Mouse (Mus musculus): Measurements from ENCODE around the gene Zfp213. TPM values are rescaled to one million over a fixed set of nuclear protein-coding genes. Genes with fewer than 3 reads are reported as not detected.
A peak's percentile ranks its signal among the peaks of the same experiment; 100 is the strongest.

Zfp213 gene
- 15.1 and 17.2 TPM in 2 replicates for polyA plus RNA-seq (2015; fragmentation: Nextera tagmentation; extraction: Ambion mirVana)

DNA sequence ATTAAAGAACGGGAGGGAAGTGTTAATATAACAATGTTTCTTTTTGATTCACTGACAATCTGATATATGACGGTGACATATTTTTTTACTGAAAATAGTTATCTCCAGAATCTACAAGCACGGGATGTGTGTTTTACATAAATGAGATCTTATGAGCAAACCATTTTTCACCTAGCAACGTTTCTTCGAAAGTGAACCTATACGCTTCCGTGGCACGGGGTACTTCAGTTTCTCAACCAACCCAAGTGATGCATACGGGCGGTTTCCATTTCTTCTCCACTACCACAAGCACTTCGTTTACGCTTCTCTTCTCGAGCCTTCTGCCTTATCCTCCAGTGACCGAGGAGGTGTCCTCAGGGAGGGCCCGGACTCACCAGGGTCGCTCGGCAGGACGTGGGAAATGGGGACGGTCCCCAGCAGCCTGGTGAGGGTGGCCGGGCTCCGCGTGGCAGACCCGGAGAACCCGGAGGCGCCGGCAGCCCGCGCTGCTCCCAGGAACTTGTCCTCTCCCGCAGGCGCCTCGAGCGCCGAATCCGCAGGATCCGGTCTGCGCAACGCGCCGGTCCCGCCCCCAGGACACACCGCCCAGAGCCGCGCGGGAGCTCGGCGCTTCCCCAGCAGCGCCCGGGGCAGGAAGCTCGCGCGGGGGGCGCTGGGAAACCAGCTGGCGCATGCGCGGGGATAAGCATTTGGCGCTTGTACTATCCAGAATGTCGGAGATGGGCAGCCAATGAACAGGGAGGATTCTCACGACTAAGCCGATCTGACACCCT lies at the start of gene Zfp213:
TSS of gene Zfp213 (minus strand) at position 644 of the 773 bp plus-strand sequence.
- 1% methylated on average over 59 of the region's 59 CpGs for WGBS
- no peaks in the 10 kb centered on the region for H3K27me3 ChIP-seq (ENCODE audit: control insufficient read depth, insufficient read depth, low read length)
- no peaks in the 10 kb centered on the region for H3K9me3 ChIP-seq (replicated peaks; ENCODE audit: control insufficient read depth, low read length)
- H3K27ac ChIP-seq (ENCODE audit: low read length) = peak within 1 kb of the TSS; percentile 99
- 0 out of 2 replicates have a peak, but pooled peaks cover 4% of the 10 kb centered on the region for H3K36me3 ChIP-seq (ENCODE audit: control insufficient read depth, insufficient read depth, low read length)
- H3K4me1 ChIP-seq (ENCODE audit: control insufficient read depth, insufficient read depth, low read length) = peaks cover 11% of the 10 kb centered on the region
- peak within 1 kb of the TSS; percentile 80 for H3K4me2 ChIP-seq (ENCODE audit: low read depth, low read length)
- ATAC-seq (ENCODE audit: insufficient read depth, low FRiP score) = peak; percentile 98
- H3K9ac ChIP-seq (ENCODE audit: low read length) = peak within 1 kb of the TSS; percentile 99
- peak within 1 kb of the TSS; percentile 95 for H3K4me3 ChIP-seq (replicated peaks; ENCODE audit: low read length)

- Histone ChIP-seq H3K27ac (ENCODE audit: low read length) (no peak overlapping the region), H3K9me3 (replicated peaks; ENCODE audit: control insufficient read depth, low read length) (no peaks in the 10 kb centered on the region), H3K9ac (ENCODE audit: low read length) (no peak overlapping the region), H3K27me3 (ENCODE audit: control insufficient read depth, insufficient read depth, low read length) (no peaks in the 10 kb centered on the region), H3K4me1 (ENCODE audit: control insufficient read depth, insufficient read depth, low read length) (no peaks in the 10 kb centered on the region), H3K4me2 (ENCODE audit: low read depth, low read length) (no peak overlapping the region), H3K36me3 (ENCODE audit: control insufficient read depth, insufficient read depth, low read length) (no peaks in the 10 kb centered on the region), H3K4me3 (replicated peaks; ENCODE audit: low read length) (no peak overlapping the region)
- peak; percentile 74; the same call in 1 of the 2 replicates for ATAC-seq (ENCODE audit: insufficient read depth, low FRiP score)
- 76% methylated on average over 28 of the region's 28 CpGs for WGBS
Observed at GRCm38 (mm10) chr17:23610361-23610800, 46.3 kb upstream of the Zfp213 start.

DNA sequence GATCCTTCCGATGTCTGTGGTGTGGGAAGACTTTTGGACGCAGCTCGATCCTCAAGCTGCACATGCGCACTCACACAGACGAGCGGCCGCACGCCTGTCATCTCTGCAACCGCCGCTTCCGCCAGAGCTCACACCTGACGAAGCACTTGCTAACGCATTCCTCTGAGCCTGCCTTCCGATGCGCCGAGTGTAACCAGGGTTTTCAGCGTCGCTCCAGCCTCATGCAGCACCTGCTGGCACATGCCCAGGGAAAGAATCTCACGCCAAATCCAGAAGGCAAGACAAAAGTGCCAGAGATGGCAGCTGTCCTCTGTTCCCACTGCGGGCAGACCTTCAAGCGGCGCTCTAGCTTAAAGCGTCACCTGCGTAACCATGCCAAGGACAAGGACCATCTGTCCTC lies 45.6 kb upstream of the Zfp213 start:
- H3K27me3 ChIP-seq (ENCODE audit: control insufficient read depth, insufficient read depth, low read length) = no peaks in the 10 kb centered on the region
- no peak for ATAC-seq (ENCODE audit: insufficient read depth, low FRiP score)
- H3K9ac ChIP-seq (ENCODE audit: low read length) = no peak overlapping the region
- H3K4me1 ChIP-seq (ENCODE audit: control insufficient read depth, insufficient read depth, low read length) = no peaks in the 10 kb centered on the region
- H3K36me3 ChIP-seq (ENCODE audit: control insufficient read depth, insufficient read depth, low read length) = no peaks in the 10 kb centered on the region
- H3K9me3 ChIP-seq (replicated peaks; ENCODE audit: control insufficient read depth, low read length) = no peaks in the 10 kb centered on the region
- WGBS = 92% methylated on average over 24 of the region's 24 CpGs
- no peak overlapping the region for H3K4me2 ChIP-seq (ENCODE audit: low read depth, low read length)
- no peak overlapping the region for H3K27ac ChIP-seq (ENCODE audit: low read length)
- no peak overlapping the region for H3K4me3 ChIP-seq (replicated peaks; ENCODE audit: low read length)

- WGBS = 83% methylated on average over 8 of the region's 8 CpGs
- no peak overlapping the region for H3K27ac ChIP-seq (ENCODE audit: low read length)
- no peaks in the 10 kb centered on the region for H3K27me3 ChIP-seq (ENCODE audit: control insufficient read depth, insufficient read depth, low read length)
- no peak overlapping the region for H3K4me2 ChIP-seq (ENCODE audit: low read depth, low read length)
- no peak overlapping the region for H3K9ac ChIP-seq (ENCODE audit: low read length)
- ATAC-seq (ENCODE audit: insufficient read depth, low FRiP score) = no peak
- H3K4me1 ChIP-seq (ENCODE audit: control insufficient read depth, insufficient read depth, low read length) = no peaks in the 10 kb centered on the region
- no peaks in the 10 kb centered on the region for H3K36me3 ChIP-seq (ENCODE audit: control insufficient read depth, insufficient read depth, low read length)
- no peak overlapping the region for H3K4me3 ChIP-seq (replicated peaks; ENCODE audit: low read length)
- no peaks in the 10 kb centered on the region for H3K9me3 ChIP-seq (replicated peaks; ENCODE audit: control insufficient read depth, low read length)
Observed at GRCm38 (mm10) chr17:23605220-23605619, 41.2 kb upstream of the Zfp213 start.

DNA sequence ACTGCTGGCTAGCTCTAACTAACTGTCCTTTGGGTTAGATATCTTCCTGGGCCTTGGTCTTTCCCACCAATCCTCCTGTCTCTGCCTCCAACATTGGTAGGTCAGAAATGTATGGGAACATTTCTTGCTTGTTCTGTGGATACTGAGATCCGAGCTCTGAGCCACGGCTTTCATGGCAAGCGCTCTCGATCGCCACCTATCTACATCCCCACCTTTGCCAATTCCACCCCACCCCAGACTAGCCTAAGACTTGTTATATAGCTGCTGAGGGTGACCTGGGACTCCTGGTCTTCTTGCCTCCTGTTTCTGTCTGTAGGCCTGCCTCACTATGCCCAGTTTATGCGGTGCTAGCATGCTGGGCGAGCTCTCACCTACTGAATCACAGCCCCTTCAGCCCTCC lies 40.4 kb upstream of the Zfp213 start:
- WGBS = 75% methylated on average over 7 of the region's 7 CpGs
- no peak overlapping the region for H3K4me3 ChIP-seq (replicated peaks; ENCODE audit: low read length)
- ATAC-seq (ENCODE audit: insufficient read depth, low FRiP score) = no peak

DNA sequence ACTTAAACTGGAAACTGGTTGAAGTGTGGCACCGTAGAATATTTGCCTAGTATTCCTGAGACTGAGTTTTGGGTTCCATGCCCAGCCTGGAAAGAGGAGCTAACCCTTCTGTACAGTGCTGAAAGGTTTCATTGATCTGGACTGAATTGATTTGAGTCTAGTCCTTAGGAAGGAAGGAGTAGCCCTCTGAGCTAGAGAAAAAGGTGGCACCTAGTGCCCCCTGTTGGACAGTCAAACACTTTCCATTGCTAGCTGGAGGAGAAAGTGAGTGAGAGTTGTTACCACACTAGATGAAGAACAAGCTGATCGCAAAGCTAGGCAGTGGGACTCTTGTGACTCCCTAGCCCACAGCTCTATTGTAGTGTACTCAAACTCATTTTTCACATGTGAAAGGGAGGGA lies 39.5 kb upstream of the Zfp213 start:
- no peak overlapping the region for H3K27ac ChIP-seq (ENCODE audit: low read length)
- peaks cover 8% of the 10 kb centered on the region; the same call in 1 of the 2 replicates for H3K4me1 ChIP-seq (ENCODE audit: control insufficient read depth, insufficient read depth, low read length)
- no peaks in the 10 kb centered on the region for H3K27me3 ChIP-seq (ENCODE audit: control insufficient read depth, insufficient read depth, low read length)
- H3K4me2 ChIP-seq (ENCODE audit: low read depth, low read length) = no peak overlapping the region
- no peaks in the 10 kb centered on the region for H3K36me3 ChIP-seq (ENCODE audit: control insufficient read depth, insufficient read depth, low read length)
- 65% methylated on average over 2 of the region's 2 CpGs for WGBS
- no peak for ATAC-seq (ENCODE audit: insufficient read depth, low FRiP score)
- H3K4me3 ChIP-seq (replicated peaks; ENCODE audit: low read length) = no peak overlapping the region
- H3K9me3 ChIP-seq (replicated peaks; ENCODE audit: control insufficient read depth, low read length) = no peaks in the 10 kb centered on the region
- H3K9ac ChIP-seq (ENCODE audit: low read length) = no peak overlapping the region

More for the DNA sequence above, 40.4 kb upstream of the Zfp213 start:
- Histone ChIP-seq H3K4me1 (ENCODE audit: control insufficient read depth, insufficient read depth, low read length) (peaks cover 7% of the 10 kb centered on the region; the same call in 1 of the 2 replicates), H3K27me3 (ENCODE audit: control insufficient read depth, insufficient read depth, low read length) (no peaks in the 10 kb centered on the region), H3K4me2 (ENCODE audit: low read depth, low read length) (no peak overlapping the region), H3K36me3 (ENCODE audit: control insufficient read depth, insufficient read depth, low read length) (no peaks in the 10 kb centered on the region), H3K9ac (ENCODE audit: low read length) (no peak overlapping the region), H3K27ac (ENCODE audit: low read length) (no peak overlapping the region), H3K9me3 (replicated peaks; ENCODE audit: control insufficient read depth, low read length) (no peaks in the 10 kb centered on the region)

DNA sequence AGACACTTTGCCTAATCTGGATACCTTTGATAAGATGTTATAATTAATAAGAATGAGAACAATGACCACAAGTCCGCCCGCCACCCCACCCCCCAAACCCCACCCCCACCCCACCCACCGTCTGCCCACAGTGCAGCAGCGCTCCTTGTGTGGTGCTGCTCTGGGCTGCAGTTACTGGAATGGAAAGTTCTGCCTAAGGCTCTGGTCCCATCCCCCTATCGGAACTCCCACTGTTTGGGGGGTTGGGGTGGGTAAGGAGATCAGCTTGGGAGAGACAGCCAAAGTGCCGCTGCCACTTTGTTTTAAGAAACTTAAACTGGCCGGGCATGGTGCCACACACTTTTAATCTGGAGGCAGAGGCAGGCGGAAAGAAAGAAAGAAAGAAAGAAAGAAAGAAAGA lies 39.0 kb upstream of the Zfp213 start:
- ATAC-seq (ENCODE audit: insufficient read depth, low FRiP score) = no peak
- Histone ChIP-seq H3K4me3 (replicated peaks; ENCODE audit: low read length) (no peak overlapping the region), H3K4me2 (ENCODE audit: low read depth, low read length) (no peak overlapping the region), H3K27me3 (ENCODE audit: control insufficient read depth, insufficient read depth, low read length) (no peaks in the 10 kb centered on the region), H3K27ac (ENCODE audit: low read length) (no peak overlapping the region), H3K9ac (ENCODE audit: low read length) (no peak overlapping the region), H3K9me3 (replicated peaks; ENCODE audit: control insufficient read depth, low read length) (no peaks in the 10 kb centered on the region), H3K4me1 (ENCODE audit: control insufficient read depth, insufficient read depth, low read length) (peaks cover 8% of the 10 kb centered on the region; the same call in 1 of the 2 replicates), H3K36me3 (ENCODE audit: control insufficient read depth, insufficient read depth, low read length) (no peaks in the 10 kb centered on the region)
- 44% methylated on average over 8 of the region's 8 CpGs for WGBS

DNA sequence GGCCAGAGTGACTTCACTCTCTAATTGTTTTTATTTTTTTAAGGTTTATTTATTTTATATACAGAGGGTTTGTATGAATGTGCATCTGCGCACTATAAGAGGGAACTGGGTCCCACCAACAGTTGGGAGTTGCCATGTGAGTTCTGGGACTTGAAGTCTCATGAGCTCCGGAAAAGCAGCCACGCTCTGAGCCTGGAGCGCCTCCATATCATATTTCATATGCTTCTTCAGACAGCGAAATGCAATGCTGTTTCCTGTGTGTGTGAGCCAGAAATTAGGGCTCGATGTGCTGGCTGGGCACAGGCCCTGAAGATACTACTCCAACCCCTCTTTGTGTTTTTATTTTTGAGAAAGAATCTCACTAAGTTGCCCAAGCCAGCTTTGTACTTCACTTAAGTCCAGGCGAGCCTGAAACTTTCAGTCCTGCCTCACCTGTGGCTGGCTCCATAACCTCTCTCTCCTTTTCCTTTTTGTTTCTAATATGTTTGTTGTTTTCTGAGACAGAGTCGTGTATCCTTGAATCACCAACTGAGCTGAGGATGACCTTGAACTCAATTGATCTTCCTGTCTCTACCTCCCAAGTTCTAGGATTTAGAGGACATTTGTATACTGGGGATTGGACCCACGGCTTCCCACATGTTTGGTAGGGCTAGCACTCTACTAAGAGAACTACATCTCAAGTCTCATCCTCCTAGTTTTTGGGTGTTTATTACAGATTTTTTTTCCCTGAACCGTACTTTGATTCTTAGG lies 38.0 kb upstream of the Zfp213 start:
- WGBS = 39% methylated on average over 10 of the region's 10 CpGs
- Histone ChIP-seq H3K27me3 (ENCODE audit: control insufficient read depth, insufficient read depth, low read length) (no peaks in the 10 kb centered on the region), H3K36me3 (ENCODE audit: control insufficient read depth, insufficient read depth, low read length) (no peaks in the 10 kb centered on the region), H3K9me3 (replicated peaks; ENCODE audit: control insufficient read depth, low read length) (no peaks in the 10 kb centered on the region), H3K27ac (ENCODE audit: low read length) (no peak overlapping the region), H3K4me1 (ENCODE audit: control insufficient read depth, insufficient read depth, low read length) (peaks cover 8% of the 10 kb centered on the region; the same call in 1 of the 2 replicates), H3K4me2 (ENCODE audit: low read depth, low read length) (no peak overlapping the region), H3K9ac (ENCODE audit: low read length) (no peak overlapping the region), H3K4me3 (replicated peaks; ENCODE audit: low read length) (no peak overlapping the region)
- ATAC-seq (ENCODE audit: insufficient read depth, low FRiP score) = no peak
